Mouse (Mus musculus) frontal cortex, postnatal 25 days (tissue): ENCODE data around the gene Zfp318.

Experiments
- DNase-seq, 2 experiments: peaks; one replicate each; pipeline ENCODE4 v3.0.0; 2022; ENCODE audit warnings: low spot score in 2 of 2

Gene Zfp318

DNA sequence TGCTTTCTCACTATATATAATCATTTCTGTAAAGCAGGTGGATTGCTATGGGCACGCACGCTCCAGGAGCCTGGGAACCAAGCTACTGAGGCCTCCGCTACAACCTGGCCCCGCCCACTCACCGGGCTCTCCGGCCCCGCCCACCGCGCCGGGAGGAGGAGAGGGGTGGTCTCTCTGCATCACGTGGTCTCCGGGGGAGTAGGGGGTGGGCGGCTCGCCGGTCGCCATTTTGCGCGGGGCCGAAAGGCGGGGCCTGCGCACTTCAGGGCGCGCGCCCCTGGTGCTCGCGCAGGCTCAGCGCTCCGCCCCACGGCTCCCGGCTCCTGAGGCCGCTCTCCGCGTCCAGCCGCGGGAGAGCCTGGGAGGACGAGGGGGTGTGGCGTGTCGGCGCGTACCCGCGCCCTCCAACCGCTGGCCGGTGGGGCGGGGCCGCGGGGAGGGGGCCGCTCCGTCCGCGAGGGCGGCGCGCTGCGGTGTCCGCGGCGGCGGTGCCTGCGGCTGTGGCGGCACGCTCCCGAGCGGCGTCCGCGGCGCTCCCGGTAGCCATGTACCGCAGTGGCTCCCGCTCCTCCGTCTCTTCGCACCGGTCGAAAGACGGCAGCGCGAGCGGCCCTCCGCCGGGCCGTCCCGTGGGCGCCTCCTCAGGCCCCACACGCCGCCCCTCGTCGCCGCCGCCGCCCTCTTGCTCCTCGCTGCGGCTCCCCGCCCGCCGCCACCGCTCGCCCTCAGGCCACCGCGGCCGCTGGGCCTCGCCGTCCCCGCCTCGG, at the start of gene Zfp318:
Zfp318 (plus strand) TSS at position 438 of the 767 bp plus-strand sequence.
- DNase-seq: peak; percentile 90 to 95

GRCm38 (mm10) chr17:46336475-46336874, 47.1 kb upstream of the Zfp318 start:
- no peak for DNase-seq

- no peak for DNase-seq
Measured at GRCm38 (mm10) chr17:46341208-46341607, 42.3 kb upstream of the Zfp318 start.

DNA sequence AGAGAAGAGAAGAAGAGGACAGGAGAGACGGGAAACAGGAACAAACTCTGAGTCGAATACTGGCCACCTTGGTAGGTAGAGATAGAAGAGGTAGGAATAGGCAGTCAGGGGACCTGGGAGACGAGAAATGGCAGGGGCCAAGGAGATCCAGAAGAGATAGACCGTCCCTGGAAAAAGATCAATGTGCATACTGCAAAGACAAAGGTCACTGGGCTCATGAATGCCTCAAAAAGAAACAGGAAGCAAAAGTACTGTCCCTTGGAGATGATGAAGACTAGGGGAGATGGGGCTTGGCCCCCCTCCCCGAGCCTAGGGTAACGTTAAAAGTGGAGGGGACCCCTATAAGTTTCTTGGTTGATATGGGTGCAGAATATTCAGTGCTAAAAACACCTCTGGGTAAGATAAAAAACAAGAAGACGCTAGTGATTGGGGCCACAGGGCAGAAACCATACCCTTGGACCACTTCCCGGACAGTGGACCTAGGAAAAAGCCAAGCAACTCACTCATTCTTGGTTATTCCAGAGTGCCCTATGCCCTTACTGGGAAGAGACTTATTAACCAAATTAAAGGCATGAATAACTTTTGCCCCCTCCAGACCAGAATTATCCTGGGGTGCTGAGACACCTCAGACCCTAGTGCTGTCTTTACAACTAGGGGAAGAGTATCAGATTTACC, 32.4 kb upstream of the Zfp318 start:
- no peak for DNase-seq

- no peak for DNase-seq
Measured at GRCm38 (mm10) chr17:46371783-46372182, 11.7 kb upstream of the Zfp318 start.

- DNase-seq: no peak
Measured at GRCm38 (mm10) chr17:46378564-46378963, 5.0 kb upstream of the Zfp318 start.

- DNase-seq: peak in 1 of 2 experiments; percentile 13
Measured at GRCm38 (mm10) chr17:46384061-46384801, 700 bp downstream of the Zfp318 start.

GRCm38 (mm10) chr17:46388200-46388599, 4.7 kb downstream of the Zfp318 start:
- no peak for DNase-seq

GRCm38 (mm10) chr17:46393012-46393411, 9.5 kb downstream of the Zfp318 start:
- DNase-seq: no peak

- DNase-seq: no peak
Measured at GRCm38 (mm10) chr17:46394631-46395030, 11.1 kb downstream of the Zfp318 start.

DNA sequence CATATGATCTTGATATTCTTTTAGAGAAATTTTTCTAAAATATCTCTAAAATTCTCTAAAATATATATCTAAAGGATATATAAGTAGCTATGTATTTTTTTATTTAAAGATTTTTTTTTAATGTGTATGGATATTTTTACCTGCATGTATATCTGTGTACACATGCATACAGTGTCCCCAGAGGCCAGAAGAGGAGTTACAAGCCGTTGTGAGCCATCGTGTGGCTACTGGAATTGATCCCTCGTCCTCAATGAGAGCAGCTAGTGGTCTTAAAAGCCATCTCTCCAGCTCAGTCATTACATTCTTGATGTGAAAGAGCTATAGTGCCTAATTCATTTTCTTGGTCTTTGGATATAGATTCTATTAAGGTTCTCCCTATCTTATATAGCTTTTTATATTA, 24.9 kb downstream of the Zfp318 start:
- DNase-seq: no peak

DNA sequence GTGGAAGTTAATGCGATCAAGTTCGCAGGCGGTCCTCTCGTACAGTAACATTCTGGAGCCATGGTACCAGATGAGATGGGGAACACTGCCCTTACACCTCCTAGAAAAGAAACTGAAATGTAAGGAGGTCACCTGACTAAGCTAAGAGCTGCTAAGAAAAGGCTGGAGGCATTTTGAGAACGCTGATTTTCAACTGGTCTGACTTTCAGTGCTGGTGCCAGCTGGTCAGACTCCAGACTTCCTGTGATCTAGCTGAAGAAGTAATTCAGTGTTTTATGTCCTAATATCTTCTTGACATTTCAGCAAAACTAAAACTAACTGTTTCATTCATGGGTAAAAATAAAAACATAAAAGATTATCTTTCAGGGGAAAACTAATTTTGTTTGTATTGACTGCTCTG, 35.1 kb downstream of the Zfp318 start:
- DNase-seq: no peak

DNA sequence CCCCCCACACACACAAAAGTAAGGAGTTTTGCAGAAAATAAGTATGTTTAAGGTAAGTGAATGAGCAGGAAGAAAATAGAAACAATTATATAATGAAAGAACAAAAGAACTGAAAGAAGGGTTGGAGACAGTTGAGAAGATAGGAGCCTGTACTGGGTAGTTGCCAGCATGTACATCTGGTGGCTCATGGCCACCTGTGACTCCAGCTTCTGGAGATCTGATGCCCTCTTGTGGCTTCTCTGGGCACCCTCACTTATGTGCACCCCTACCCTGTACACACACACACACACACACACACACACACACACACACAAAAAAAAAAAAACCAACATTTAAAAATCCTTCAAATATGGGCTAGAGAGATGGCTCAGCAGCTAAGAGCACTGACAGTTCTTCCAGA, 36.2 kb downstream of the Zfp318 start:
- no peak for DNase-seq

GRCm38 (mm10) chr17:46426496-46426895, 43.0 kb downstream of the Zfp318 start:
- DNase-seq: no peak

DNA sequence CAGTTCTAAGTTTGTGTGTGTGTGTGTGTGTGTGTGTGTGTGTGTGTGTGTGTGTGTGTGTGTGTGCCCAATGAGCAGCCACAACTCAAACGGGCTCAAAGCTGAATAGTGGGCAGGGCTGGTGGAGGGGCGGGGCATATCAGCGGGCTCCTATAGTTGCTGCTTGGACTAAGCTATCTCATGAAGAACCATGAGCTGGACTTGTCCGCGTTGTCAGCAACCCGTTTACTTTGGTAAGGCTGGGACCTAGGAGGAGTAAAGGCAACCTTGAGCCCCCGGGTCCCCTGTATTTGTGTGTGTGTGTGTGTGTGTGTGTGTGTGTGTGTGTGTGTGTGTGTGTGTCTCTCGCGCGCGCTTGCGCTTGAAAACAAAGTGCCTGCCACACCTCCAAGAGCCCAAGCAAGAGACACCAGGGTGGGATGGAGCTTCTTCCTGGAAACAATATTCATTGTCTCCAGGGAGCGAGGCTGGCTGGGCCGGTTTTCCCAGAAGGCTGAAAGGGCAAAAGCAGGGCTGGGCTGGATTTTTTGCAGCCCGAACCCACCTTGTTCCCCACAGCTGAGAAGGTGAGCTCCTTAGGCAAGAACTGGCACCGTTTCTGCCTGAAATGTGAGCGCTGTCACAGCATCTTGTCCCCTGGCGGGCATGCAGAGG, 45.4 kb downstream of the Zfp318 start, which contains the start of gene Crip3:
Crip3 (plus strand) TSS at position 166 of the 654 bp plus-strand sequence.
- DNase-seq: no peak

DNA sequence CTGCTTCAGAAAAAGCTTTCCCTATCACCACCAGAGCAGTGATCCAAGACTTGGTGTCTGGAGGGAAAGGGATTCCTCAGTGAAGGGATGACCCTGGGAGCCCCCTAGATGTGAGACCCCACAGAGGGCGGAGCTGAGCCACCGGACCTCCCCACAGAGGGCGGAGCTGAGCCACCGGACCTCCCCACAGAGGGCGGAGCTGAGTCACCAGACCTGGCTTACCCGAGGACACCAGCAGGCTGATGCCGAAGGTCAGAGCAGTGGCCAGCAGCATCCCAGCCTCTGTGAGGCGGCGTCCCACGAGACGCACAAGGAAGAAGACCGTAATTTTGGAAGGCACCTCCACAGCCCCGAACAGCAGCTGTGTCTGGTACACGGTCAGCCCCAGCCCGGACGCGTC, 50.1 kb downstream of the Zfp318 start:
- no peak for DNase-seq

DNA sequence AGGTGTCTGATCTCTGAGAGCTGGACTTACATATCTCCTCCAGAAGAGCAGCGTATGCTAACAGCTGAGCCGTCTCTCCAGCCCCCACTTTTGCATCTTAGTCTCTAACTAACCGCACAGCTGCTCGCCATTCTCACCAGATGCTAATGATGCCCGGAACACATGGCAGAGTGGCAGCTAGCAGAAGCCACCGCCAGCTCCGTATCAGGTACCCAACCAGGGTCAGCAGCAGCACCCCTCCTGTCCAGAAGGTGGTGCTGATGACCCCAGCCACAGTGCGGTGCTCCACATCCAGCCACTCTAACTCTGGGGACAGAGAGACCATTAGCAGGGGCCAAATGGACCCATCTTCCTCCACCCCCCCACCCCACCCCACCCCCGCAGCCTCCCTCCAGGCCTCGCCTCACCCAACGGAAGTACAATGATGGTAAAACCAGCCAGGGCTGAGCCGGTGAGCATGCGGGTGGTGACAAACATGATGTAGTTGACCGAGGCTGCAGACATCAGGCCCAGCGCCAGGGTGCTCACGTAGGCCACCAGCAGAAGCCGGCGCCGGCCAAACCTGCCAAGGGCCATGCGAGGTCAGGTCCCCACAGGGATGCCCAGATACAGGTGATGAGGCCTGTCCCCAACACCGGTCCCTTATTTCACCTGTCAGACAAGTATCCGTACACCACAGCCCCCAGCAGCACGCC, 53.3 kb downstream of the Zfp318 start:
- no peak for DNase-seq

DNA sequence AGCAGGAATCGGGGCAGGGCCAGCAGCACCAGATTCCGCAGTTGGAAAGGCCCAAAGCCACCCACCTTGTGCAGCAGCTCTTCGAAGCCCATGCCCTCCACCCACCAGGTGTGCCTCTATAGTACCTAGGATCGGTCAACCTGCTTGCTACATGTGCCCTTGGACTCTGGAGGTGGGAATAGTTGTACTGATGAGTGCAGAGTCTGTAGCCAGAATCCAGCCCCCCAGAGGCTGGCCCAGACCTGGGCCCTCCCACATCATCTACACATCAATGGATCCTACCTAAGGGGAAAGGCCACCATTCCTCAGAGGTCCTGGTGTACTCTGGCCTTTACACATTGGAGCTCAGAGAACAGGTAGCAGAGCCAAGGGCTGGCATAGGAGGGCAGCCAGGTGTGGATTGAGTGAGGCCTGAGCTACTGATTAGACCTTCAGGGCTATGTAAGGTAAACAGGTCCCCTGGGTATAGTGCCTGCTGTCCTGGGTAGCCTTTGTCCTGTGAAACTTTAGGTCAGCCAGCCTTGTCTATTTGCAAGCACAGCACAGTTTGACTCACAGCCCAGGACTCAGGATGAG, 54.9 kb downstream of the Zfp318 start, which contains the start of gene Slc22a7:
Slc22a7 (minus strand) TSS at position 160 of the 576 bp plus-strand sequence.
- no peak for DNase-seq

DNA sequence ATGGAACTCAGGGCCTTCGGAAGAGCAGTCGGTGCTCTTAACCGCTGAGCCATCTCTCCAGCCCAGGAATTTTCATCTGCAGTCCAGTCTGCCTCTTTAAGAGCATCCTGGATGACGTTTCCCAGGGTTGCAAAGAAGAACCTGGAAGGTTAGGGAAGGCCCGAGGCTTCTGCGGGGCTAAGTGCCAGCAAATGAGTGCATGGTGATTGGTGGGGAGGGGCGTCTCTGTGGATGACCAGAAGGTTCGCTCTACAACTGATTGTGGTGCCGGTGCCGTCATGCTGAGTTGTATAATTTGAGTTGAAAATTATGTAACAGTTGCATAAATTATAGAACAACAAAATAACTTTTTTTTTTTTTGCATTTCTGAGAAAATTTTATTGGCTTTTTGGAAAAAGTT, 55.6 kb downstream of the Zfp318 start:
- DNase-seq: no peak

GRCm38 (mm10) chr17:46444839-46445579, 61.5 kb downstream of the Zfp318 start:
- DNase-seq: no peak
